Mouse (Mus musculus): ENCODE data around the gene AI597479.

Gene AI597479

GRCm38 (mm10) chr1:43098031-43098984 is at the start of gene AI597479, which contains the start of gene Tgfbrap1:
TSS of gene AI597479 (plus strand) at chr1:43098710.
TSS of gene Tgfbrap1 (minus strand) at chr1:43098637.
- CTCF ChIA-PET, result interaction anchor here in 2 of 4 experiments (0.9 to 1.3 kb wide), 4 partner anchors 12 to 405 kb away, joined by 3 to 4 read pairs (median 4); no protein-coding TSS in a partner anchor
- POLR2A ChIA-PET, result interaction anchor here in 2 of 4 experiments (0.8 to 1.3 kb wide), 10 partner anchors 11 to 1003 kb away, joined by 3 to 5 read pairs (median 4); partner anchors contain the start of genes Mrps9 (in 1 of the 2) and Tpp2 (in 1 of the 2)

DNA sequence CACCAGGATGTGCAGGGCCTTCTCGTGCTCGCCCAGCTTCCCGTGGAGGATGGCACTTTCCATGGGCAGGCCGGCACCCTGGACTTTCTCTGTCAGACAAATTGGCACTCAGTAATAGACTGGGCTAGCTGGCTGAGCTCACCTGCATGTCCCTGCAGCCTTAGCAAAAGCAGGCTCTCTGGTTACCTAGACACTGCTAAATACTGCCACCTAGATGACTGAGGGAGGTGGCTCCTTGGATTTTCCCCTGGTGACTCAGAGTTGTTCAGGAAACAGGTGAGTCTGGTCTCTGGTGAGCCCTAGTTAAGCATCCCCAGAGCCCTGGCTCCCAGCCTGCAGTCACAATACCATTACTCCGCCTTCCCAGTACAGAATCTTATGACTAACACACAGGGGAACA is 46.6 kb upstream of the AI597479 start:
- ChIA-PET CTCF (interaction anchor here in 2 of 4 experiments (0.9 to 1.7 kb wide), 4 partner anchors 14 to 138 kb away, joined by 3 to 6 read pairs (median 4); no protein-coding TSS in a partner anchor), POLR2A (no interaction called here)

- ChIA-PET CTCF (interaction anchor here (0.6 to 1.0 kb wide), 9 partner anchors 9 to 496 kb away, joined by 3 to 5 read pairs (median 3); no protein-coding TSS in a partner anchor), POLR2A (interaction anchor here in 1 of 4 experiments (0.7 kb wide), 1 partner anchor 1280 kb away, joined by 3 read pairs; no protein-coding TSS in a partner anchor)
These were observed 32.7 kb upstream of the AI597479 start for GRCm38 (mm10) chr1:43065615-43066310.

DNA sequence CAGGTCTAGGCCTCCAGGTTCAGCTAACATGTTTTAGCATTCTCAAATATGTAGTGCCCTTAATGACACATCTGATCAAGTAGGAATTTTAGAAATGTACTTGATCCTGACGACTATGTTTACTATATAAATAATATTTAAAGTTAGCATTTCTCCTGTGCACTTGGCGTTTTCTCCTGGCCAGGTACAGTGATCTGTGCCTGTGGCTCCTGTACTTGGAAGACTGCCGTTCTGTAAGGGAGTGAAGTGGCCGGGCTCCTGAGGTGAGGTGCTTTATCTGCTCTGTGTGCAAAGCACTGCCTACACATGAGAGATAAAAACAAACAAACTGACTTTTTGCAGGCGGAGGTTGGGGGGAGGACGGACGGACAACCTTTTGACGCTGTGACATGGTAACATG is 31.9 kb upstream of the AI597479 start:
- POLR2A ChIA-PET, result interaction anchor here in 1 of 4 experiments (0.7 kb wide), 1 partner anchor 1279 kb away, joined by 3 read pairs; no protein-coding TSS in a partner anchor
- CTCF ChIA-PET, result interaction anchor here (0.6 to 1.0 kb wide), 5 partner anchors 10 to 153 kb away, joined by 3 read pairs; no protein-coding TSS in a partner anchor

DNA sequence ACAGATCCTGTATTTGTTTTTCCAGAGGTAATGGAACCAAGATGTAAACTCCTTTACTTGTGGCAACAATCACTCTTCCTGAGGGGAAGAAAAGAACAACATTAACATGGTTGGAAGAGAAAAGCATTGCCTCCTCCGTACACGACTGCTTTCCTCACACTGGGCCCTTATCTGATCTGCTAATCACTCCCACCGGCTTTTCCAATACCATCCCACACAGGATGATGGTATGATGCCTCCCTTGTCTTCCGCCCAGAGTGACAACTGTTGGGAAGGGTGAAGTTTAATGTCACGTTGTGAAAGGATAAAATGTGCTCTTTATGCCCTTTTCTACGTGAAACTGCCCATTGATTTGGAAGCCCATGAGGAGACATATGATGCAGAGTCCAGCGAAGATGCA is 31.0 kb upstream of the AI597479 start:
- ChIA-PET POLR2A (no interaction called here), CTCF (no interaction called here)

DNA sequence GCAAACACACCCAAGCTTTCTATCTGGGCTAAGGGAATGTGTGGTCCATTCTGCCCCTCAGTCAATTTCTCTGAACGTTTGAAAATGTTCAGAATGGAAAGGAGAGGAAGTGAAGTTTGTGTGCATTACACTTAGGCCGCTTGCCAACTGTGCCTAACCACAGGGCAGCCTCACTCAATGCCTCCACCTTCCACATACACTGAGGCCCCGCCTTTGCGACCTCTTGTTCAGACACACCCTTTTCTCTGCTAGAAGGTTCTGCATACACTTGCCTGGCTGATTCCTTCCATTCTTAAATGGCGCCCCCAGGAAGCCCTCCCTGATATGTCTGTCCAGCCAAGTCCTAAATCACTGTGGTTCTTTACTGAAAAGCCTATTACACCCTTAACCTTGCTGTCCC is 27.8 kb upstream of the AI597479 start:
- ChIA-PET POLR2A (no interaction called here), CTCF (no interaction called here)

GRCm38 (mm10) chr1:43072028-43072427 is 26.5 kb upstream of the AI597479 start:
- ChIA-PET CTCF (no interaction called here), POLR2A (no interaction called here)

- ChIA-PET POLR2A (no interaction called here), CTCF (no interaction called here)
These were observed 25.9 kb upstream of the AI597479 start for GRCm38 (mm10) chr1:43072561-43072960.

- ChIA-PET CTCF (no interaction called here), POLR2A (no interaction called here)
These were observed 23.7 kb upstream of the AI597479 start for GRCm38 (mm10) chr1:43074791-43075190.

DNA sequence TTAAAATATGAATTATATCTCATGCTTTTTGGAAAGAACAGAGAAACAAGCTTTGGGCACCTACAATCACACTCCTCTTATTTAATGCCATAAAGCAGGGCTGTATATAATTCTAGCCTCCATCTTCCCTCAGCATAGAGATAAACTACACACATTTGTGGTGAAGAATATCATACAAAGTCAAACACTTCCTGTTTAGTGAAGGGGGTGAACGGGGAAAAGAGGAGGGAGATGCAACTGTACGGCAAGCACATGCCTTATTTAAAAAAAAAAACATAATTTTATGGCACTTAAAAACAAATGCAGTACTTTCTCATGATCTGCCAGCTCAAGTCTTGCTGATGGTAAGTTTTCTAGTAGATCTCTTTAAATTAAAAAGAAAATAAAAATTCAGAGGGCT is 20.4 kb upstream of the AI597479 start:
- ChIA-PET POLR2A (no interaction called here), CTCF (interaction anchor here in 1 of 4 experiments (0.5 kb wide), 1 partner anchor 393 kb away, joined by 3 read pairs; no protein-coding TSS in a partner anchor)

- ChIA-PET CTCF (interaction anchor here in 1 of 4 experiments (0.6 kb wide), 1 partner anchor 810 kb away, joined by 3 read pairs; no protein-coding TSS in a partner anchor), POLR2A (no interaction called here)
These were observed 15.6 kb upstream of the AI597479 start for GRCm38 (mm10) chr1:43082946-43083345.

GRCm38 (mm10) chr1:43090418-43090817 is 8.1 kb upstream of the AI597479 start:
- POLR2A ChIA-PET, result no interaction called here
- CTCF ChIA-PET, result no interaction called here

DNA sequence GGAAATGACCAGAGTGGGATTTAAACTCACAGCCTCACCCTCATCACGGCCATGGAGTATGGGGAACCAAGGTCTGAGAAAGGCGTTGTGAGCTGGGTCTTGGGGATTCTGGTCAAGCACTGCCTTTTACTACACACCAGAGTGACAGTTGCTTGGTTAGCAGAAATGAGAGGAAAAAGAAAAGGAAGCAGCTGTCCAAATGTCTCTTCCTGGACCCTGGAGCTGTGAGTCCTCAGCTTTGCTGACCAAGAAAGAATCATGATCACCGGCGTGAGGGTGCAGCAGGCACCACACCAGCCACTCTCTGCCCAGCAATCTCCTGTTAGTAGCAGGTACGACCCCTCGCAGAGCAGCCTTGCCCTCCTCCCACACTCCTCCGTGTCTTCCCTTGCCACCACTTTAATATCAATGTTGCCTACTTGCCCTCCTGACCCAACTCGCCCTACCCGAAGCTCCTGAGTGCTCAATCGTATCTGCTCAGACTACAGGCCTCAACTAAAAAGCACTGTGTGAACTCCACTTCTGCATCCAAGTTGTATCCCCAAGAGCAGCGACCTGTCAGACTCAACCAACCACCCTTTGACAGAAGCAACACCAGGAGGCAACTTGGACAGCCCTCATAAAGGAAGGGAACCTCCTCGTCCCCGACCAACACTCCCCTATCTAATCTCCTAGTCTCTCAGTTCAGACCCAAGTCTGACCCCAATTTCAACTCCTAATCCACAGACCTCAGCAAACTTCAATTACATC is 7.0 kb upstream of the AI597479 start:
- ChIA-PET POLR2A (interaction anchor here in 2 of 4 experiments (0.6 to 1.1 kb wide), 2 partner anchors 184 to 359 kb away, joined by 3 to 7 read pairs; no protein-coding TSS in a partner anchor), CTCF (no interaction called here)

- CTCF ChIA-PET, result interaction anchor here in 1 of 4 experiments (0.9 kb wide), 1 partner anchor 47 kb away, joined by 3 read pairs; no protein-coding TSS in a partner anchor
- POLR2A ChIA-PET, result interaction anchor here in 3 of 4 experiments (0.7 to 1.4 kb wide), 4 partner anchors 15 to 242 kb away, joined by 3 to 5 read pairs (median 4); partner anchors contain the start of gene Mrps9 (in 1 of the 3)
These were observed 6.2 kb upstream of the AI597479 start for GRCm38 (mm10) chr1:43092056-43093015.

- CTCF ChIA-PET, result interaction anchor here in 2 of 4 experiments (0.6 to 0.7 kb wide), 2 partner anchors 15 to 35 kb away, joined by 3 to 16 read pairs; no protein-coding TSS in a partner anchor
- POLR2A ChIA-PET, result no interaction called here
These were observed 4.3 kb upstream of the AI597479 start for GRCm38 (mm10) chr1:43094206-43094605.

DNA sequence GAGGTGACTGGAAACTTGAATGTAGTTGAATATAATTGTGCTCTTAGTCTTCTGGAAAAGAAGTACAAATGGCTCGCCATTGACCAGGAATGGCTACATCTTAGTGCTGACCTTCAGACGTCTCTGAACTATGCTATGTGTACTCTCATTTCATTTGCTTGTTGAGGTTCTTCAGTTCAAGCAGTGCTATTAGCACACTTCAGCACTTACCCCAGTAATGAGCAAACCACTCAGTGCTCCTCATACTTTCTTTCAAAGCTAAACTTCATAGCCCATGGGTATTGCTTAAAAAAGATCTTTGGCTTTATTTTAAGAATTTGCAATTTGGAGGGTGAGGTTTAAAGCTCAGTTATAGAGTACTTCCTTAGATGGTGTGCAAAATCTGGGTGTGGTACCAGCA is 10.2 kb downstream of the AI597479 start:
- CTCF ChIA-PET, result no interaction called here
- POLR2A ChIA-PET, result interaction anchor here in 1 of 4 experiments (0.9 to 1.5 kb wide), 2 partner anchors 9 to 257 kb away, joined by 3 read pairs; partner anchors contain the start of gene Mrps9

GRCm38 (mm10) chr1:43110556-43110955 is 12.0 kb downstream of the AI597479 start:
- POLR2A ChIA-PET, result interaction anchor here in 1 of 4 experiments (1.0 kb wide), 1 partner anchor 12 kb away, joined by 5 read pairs; the partner anchor contains the start of genes AI597479 and Tgfbrap1
- CTCF ChIA-PET, result interaction anchor here in 1 of 4 experiments (1.6 kb wide), 1 partner anchor 12 kb away, joined by 4 read pairs; the partner anchor contains the start of genes AI597479 and Tgfbrap1

Measured in embryonic stem cell, embryonic (primary cell).